Mouse (Mus musculus) CH12.LX (cell line): Measurements from ENCODE around the gene Wdr63. TPM values are rescaled to one million over a fixed set of nuclear protein-coding genes. Genes with fewer than 3 reads are reported as not detected.

ENCODE experiments used
- DNase-seq: peaks from one replicate; pipeline ENCODE4 v3.0.0-alpha.2; 2013; ENCODE audit errors: extremely low read depth
- H3K27ac ChIP-seq: 2 replicates; pipeline ENCODE4 v1.5.1; 2012; ENCODE audit warnings: low read depth, mild to moderate bottlenecking, control low read depth, moderate library complexity; ENCODE audit not compliant: insufficient read depth
- H3K27me3 ChIP-seq: replicated peaks from 2 replicates; pipeline ENCODE3; 2012; ENCODE audit warnings: inconsistent platforms
- H3K36me3 ChIP-seq, 2 experiments: replicated peaks in 1 of 2; 2 replicates each; pipeline versions ENCODE3 to v1.6.1; 2012; ENCODE audit warnings: inconsistent platforms in 1 of 2, low read length in 1 of 2, mild to moderate bottlenecking in 1 of 2, mixed read lengths in 1 of 2, moderate library complexity in 1 of 2; ENCODE audit not compliant: control insufficient read depth in 1 of 2, insufficient read depth in 1 of 2
- H3K4me1 ChIP-seq, 2 experiments: 2 replicates each; pipeline ENCODE4 v1.6.1; 2012; ENCODE audit warnings: inconsistent platforms in 1 of 2, moderate library complexity in 1 of 2; ENCODE audit not compliant: insufficient read depth in 2 of 2, control insufficient read depth in 1 of 2
- H3K4me2 ChIP-seq: 2 replicates; pipeline ENCODE4 v1.6.1; 2012; ENCODE audit warnings: low read depth, mild to moderate bottlenecking, control low read depth; ENCODE audit not compliant: poor library complexity, insufficient read depth, severe bottlenecking
- H3K4me3 ChIP-seq, 3 experiments: fragments of 150-350 bp in 1 of 3; sonication (generic) in 1 of 3; replicated peaks in 1 of 3; 2 replicates each; pipeline versions ENCODE3 to v1.5.1; 2011 to 2012; ENCODE audit warnings: low read depth in 2 of 3, low read length in 2 of 3, mild to moderate bottlenecking in 2 of 3, moderate library complexity in 2 of 3, control low read depth in 1 of 3, improper control_type of control experiment in 1 of 3, inconsistent platforms in 1 of 3, mixed read lengths in 1 of 3; ENCODE audit not compliant: poor library complexity in 1 of 3
- H3K79me2 ChIP-seq: replicated peaks from 2 replicates; pipeline ENCODE4 v1.6.1; 2012; ENCODE audit warnings: mild to moderate bottlenecking, moderate library complexity; ENCODE audit not compliant: control insufficient read depth, poor library complexity, insufficient read depth, severe bottlenecking; ENCODE audit errors: extremely low read depth
- H3K9ac ChIP-seq: 2 replicates; pipeline ENCODE4 v1.6.1; 2012; ENCODE audit warnings: low read depth, mild to moderate bottlenecking, control low read depth, moderate library complexity; ENCODE audit not compliant: insufficient read depth
- H3K9me3 ChIP-seq: replicated peaks from 2 replicates; pipeline ENCODE3; 2012; ENCODE audit warnings: low read length, inconsistent platforms, mixed read lengths
- BHLHE40 ChIP-seq: IDR thresholded peaks from 2 replicates; pipeline ENCODE4 v1.6.1; 2011; ENCODE audit warnings: mild to moderate bottlenecking, low read depth, low read length, improper control_type of control experiment
- CHD1 ChIP-seq: IDR thresholded peaks from 2 replicates; pipeline ENCODE4 v1.6.1; 2012; ENCODE audit warnings: low read depth, low read length, improper control_type of control experiment, inconsistent platforms
- CHD2 ChIP-seq: IDR thresholded peaks from 2 replicates; pipeline ENCODE4 v1.6.1; 2011; ENCODE audit warnings: low read length, improper control_type of control experiment
- E2F4 ChIP-seq: IDR thresholded peaks from 2 replicates; pipeline ENCODE4 v1.6.1; 2011; ENCODE audit warnings: low read depth, low read length, improper control_type of control experiment; ENCODE audit not compliant: insufficient replicate concordance
- ELF1 ChIP-seq: IDR thresholded peaks from 2 replicates; pipeline ENCODE4 v1.6.1; 2014; ENCODE audit warnings: low read depth, mild to moderate bottlenecking, inconsistent platforms, low read length, improper control_type of control experiment
- EP300 ChIP-seq: IDR thresholded peaks from 2 replicates; pipeline ENCODE4 v1.6.1; 2011; ENCODE audit warnings: low read length, improper control_type of control experiment
- ETS1 ChIP-seq: conservative IDR thresholded peaks from 2 replicates; pipeline ENCODE4 v1.6.1; 2012; ENCODE audit warnings: low read depth, mild to moderate bottlenecking, inconsistent platforms, low read length, improper control_type of control experiment, moderate library complexity
- GABPA ChIP-seq: IDR thresholded peaks from 2 replicates; pipeline ENCODE4 v1.6.1; 2012; ENCODE audit warnings: low read depth, low read length, improper control_type of control experiment, inconsistent platforms; ENCODE audit not compliant: insufficient replicate concordance
- HCFC1 ChIP-seq: IDR thresholded peaks from 2 replicates; pipeline ENCODE4 v1.6.1; 2012; ENCODE audit warnings: low read depth, mild to moderate bottlenecking, inconsistent platforms, low read length, improper control_type of control experiment
- IRF4 ChIP-seq: IDR thresholded peaks from 2 replicates; pipeline ENCODE4 v1.6.1; 2014; ENCODE audit warnings: low read depth, mild to moderate bottlenecking, inconsistent platforms, low read length, improper control_type of control experiment
- JUN ChIP-seq: IDR thresholded peaks from 2 replicates; pipeline ENCODE4 v1.6.1; 2011; ENCODE audit warnings: low read depth, mild to moderate bottlenecking, low read length, improper control_type of control experiment, moderate library complexity; ENCODE audit not compliant: insufficient read depth
- MAZ ChIP-seq: IDR thresholded peaks from 2 replicates; pipeline ENCODE4 v1.6.1; 2012; ENCODE audit warnings: low read depth, mild to moderate bottlenecking, inconsistent platforms, low read length, improper control_type of control experiment, moderate library complexity
- MEF2A ChIP-seq: IDR thresholded peaks from 2 replicates; pipeline ENCODE4 v1.6.1; 2014; ENCODE audit warnings: low read depth, mild to moderate bottlenecking, inconsistent platforms, low read length, improper control_type of control experiment, borderline replicate concordance
- MXI1 ChIP-seq: IDR thresholded peaks from 2 replicates; pipeline ENCODE4 v1.6.1; 2011; ENCODE audit warnings: mild to moderate bottlenecking, low read depth, low read length, improper control_type of control experiment
- NELFE ChIP-seq: IDR thresholded peaks from 2 replicates; pipeline ENCODE4 v1.6.1; 2011; ENCODE audit warnings: low read depth, low read length, improper control_type of control experiment
- NRF1 ChIP-seq: IDR thresholded peaks from 2 replicates; pipeline ENCODE4 v1.6.1; 2014; ENCODE audit warnings: low read depth, mild to moderate bottlenecking, inconsistent platforms, low read length, improper control_type of control experiment, moderate library complexity
- PAX5 ChIP-seq: IDR thresholded peaks from 2 replicates; pipeline ENCODE4 v1.6.1; 2012; ENCODE audit warnings: low read length, inconsistent platforms, mixed read lengths
- POLR2A ChIP-seq: IDR thresholded peaks from 2 replicates; pipeline ENCODE4 v1.6.1; 2011; ENCODE audit warnings: low read depth, mild to moderate bottlenecking, improper control_type of control experiment, low read length
- POLR2AphosphoS2 ChIP-seq: IDR thresholded peaks from 2 replicates; pipeline ENCODE4 v1.6.1; 2011; ENCODE audit warnings: low read depth, low read length, improper control_type of control experiment
- RAD21 ChIP-seq: IDR thresholded peaks from 2 replicates; pipeline ENCODE4 v1.6.1; 2011; ENCODE audit warnings: low read depth, mild to moderate bottlenecking, low read length, improper control_type of control experiment, moderate library complexity
- RCOR1 ChIP-seq: conservative IDR thresholded peaks from 2 replicates; pipeline ENCODE4 v1.6.1; 2012; ENCODE audit warnings: low read depth, mild to moderate bottlenecking, inconsistent platforms, low read length, improper control_type of control experiment
- SMC3 ChIP-seq: IDR thresholded peaks from 2 replicates; pipeline ENCODE4 v1.6.1; 2011; ENCODE audit warnings: low read depth, low read length, improper control_type of control experiment
- TBP ChIP-seq: conservative IDR thresholded peaks from 2 replicates; pipeline ENCODE4 v1.6.1; 2011; ENCODE audit warnings: low read depth, low read length, improper control_type of control experiment
- UBTF ChIP-seq: IDR thresholded peaks from 2 replicates; pipeline ENCODE4 v1.6.1; 2012; ENCODE audit warnings: low read depth, mild to moderate bottlenecking, inconsistent platforms, low read length, improper control_type of control experiment, moderate library complexity
- USF1 ChIP-seq: IDR thresholded peaks from 2 replicates; pipeline ENCODE4 v1.6.1; 2014; ENCODE audit warnings: low read depth, mild to moderate bottlenecking, inconsistent platforms, low read length, improper control_type of control experiment
- ZC3H11A ChIP-seq: IDR thresholded peaks from 2 replicates; pipeline ENCODE4 v1.6.1; 2012; ENCODE audit warnings: low read depth, mild to moderate bottlenecking, inconsistent platforms, low read length, improper control_type of control experiment
- ZMIZ1 ChIP-seq: IDR thresholded peaks from 2 replicates; pipeline ENCODE4 v1.6.1; 2012; ENCODE audit warnings: low read depth, mild to moderate bottlenecking, inconsistent platforms, low read length, improper control_type of control experiment
- ZNF384 ChIP-seq: IDR thresholded peaks from 2 replicates; pipeline ENCODE4 v1.6.1; 2012; ENCODE audit warnings: low read depth, low read length, improper control_type of control experiment, inconsistent platforms
- dilution Hi-C: fragments of 300-500 bp; cut with MboI; formaldehyde crosslinking; loops from 2 replicates; pipeline ENCODE4 v1.14.3; 2020; ENCODE audit warnings: low sequenced_read_pairs; ENCODE audit not compliant: extremely low pct_unique_long_range_greater_than_20kb, extremely low pct_ligation_motif_present
- in situ Hi-C: fragments of 300-500 bp; cut with MboI; formaldehyde crosslinking; loops from 3 replicates; pipeline ENCODE4 v1.14.3; 2019; ENCODE audit warnings: low sequenced_read_pairs, low pct_ligation_motif_present, low pct_unique_long_range_greater_than_20kb, mixed read lengths
- polyA plus RNA-seq: library from polyadenylated mRNA; unstranded; fragments of >175 nt; gene quantifications from 2 replicates; pipeline ENCODE4 v1.2.1, GENCODE M21; 2012; ENCODE audit warnings: low read depth; ENCODE audit not compliant: insufficient read length
- total RNA-seq, 2 experiments: library from RNA; depleted of rRNA; stranded (reverse); fragments of 300-350 nt in 1 of 2; fragments of >200 nt in 1 of 2; gene quantifications; 2 replicates each; pipeline ENCODE4 v1.2.3; 2012 to 2014

Wdr63 gene
- total and polyA plus RNA-seq, 3 experiments, result not detected

DNA sequence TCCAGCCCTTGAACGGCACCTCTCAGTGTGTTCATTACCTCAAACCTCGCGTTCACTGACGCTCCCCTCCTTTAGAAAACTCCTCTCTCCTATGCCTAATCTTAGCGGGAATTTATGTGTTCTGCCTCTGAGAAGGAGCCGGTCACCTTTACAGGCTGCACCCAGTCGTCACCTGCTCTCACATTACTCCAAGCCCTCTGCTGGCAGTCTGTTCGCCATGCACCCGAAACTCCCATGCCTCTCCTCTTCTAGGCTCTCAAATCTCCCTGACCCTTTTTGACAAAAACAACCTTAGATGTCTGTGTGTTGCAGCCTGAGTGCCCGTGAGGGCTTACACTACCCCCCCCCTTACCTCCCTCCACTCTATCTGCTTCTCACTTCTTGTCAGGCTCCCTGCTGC, 28.5 kb upstream of the Wdr63 start (continued):
- TF ChIP-seq RAD21, result peak; percentile 71
- TF ChIP-seq NRF1, result no peak
- no peak for TF ChIP-seq MAZ
- peak; percentile 35; the same call in 1 of the 2 replicates for TF ChIP-seq ZC3H11A
- TF ChIP-seq TBP, result no peak
- no peak for TF ChIP-seq EP300
- TF ChIP-seq GABPA, result no peak
- TF ChIP-seq MXI1, result no peak
- TF ChIP-seq, all 38 proteins: peak for 14

DNA sequence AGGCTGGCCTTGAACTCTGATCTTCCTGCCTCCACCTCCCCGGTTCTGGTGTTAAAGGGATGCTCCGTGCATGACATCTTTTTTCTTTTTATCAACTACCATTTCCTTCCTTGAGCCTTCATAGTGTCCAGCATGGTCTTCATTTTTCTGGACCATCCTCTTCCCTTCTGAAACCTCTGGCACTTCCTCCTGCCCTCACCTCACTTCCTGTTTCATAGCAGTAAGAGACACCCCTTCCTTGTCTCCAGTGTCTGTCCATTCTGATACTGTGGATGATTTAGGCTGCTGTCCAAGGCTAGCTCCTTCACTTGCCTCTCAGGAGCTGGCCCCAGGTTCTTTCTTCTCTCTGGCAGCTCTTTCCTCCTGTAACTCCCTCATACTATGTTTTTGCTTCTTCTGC, 27.5 kb upstream of the Wdr63 start:
- H3K4me2 ChIP-seq, result peak overlapping the region; percentile 33; the same call in 1 of the 2 replicates
- in situ Hi-C loops (loop anchor here (5.0 kb wide), 1 partner anchor 42 kb away; no protein-coding TSS in a partner anchor), dilution Hi-C loops (no loop called here)
- DNase-seq, result peak; percentile 22
- H3K9me3 ChIP-seq, result peaks cover 12% of the 10 kb centered on the region
- peaks cover 17 to 38% of the 10 kb centered on the region in 2 experiments for H3K4me1 ChIP-seq
- H3K27ac ChIP-seq, result peak overlapping the region; percentile 27; the same call in 1 of the 2 replicates
- TF ChIP-seq ZMIZ1 (no peak), IRF4 (peak; percentile 39; the same call in 1 of the 2 replicates), GABPA (no peak), HCFC1 (peak; percentile 9; the same call in 1 of the 2 replicates), CHD1 (no peak), ELF1 (peak; percentile 71)
- no peak overlapping the region for H3K4me3 ChIP-seq
- no peak overlapping the region for H3K9ac ChIP-seq
- H3K79me2 ChIP-seq, result no peaks in the 10 kb centered on the region
- no peaks in the 10 kb centered on the region for H3K27me3 ChIP-seq
- H3K36me3 ChIP-seq, result peaks cover 4 to 19% of the 10 kb centered on the region in 2 experiments

DNA sequence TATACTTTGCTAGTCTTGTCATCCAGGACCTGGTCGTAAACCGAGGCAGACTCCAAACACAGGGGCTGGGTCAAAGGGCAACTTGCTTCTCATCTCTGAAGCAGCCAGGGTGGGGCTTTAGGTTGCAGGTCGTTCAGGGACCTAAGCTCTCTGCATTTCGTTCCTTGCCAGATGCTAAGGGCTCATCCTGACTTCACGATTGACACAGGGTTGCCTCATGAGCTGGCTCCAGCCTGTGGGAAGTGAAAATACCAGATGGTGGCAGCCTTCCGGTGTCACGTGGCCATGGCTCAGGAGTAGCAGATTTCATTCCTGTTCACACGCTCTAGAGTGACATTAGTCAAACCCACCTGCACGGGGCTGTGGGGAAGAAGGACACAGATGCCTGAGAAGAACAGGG, 26.9 kb upstream of the Wdr63 start:
- peaks cover 12% of the 10 kb centered on the region for H3K9me3 ChIP-seq
- dilution Hi-C loops (no loop called here), in situ Hi-C loops (loop anchor here (5.0 kb wide), 1 partner anchor 42 kb away; no protein-coding TSS in a partner anchor)
- no peaks in the 10 kb centered on the region for H3K79me2 ChIP-seq
- DNase-seq, result peak; percentile 98
- H3K4me2 ChIP-seq, result peak overlapping the region; percentile 46; the same call in 1 of the 2 replicates
- peaks cover 4 to 21% of the 10 kb centered on the region in 2 experiments for H3K36me3 ChIP-seq
- H3K27me3 ChIP-seq, result no peaks in the 10 kb centered on the region
- peak overlapping the region; percentile 74 for H3K27ac ChIP-seq
- peak overlapping the region; percentile 10; the same call in 1 of the 2 replicates for H3K9ac ChIP-seq
- H3K4me1 ChIP-seq, result peaks cover 17 to 44% of the 10 kb centered on the region in 2 experiments
- H3K4me3 ChIP-seq, result no peak overlapping the region
- TF ChIP-seq BHLHE40, result peak; percentile 100
- TF ChIP-seq NRF1, result peak; percentile 36; the same call in 1 of the 2 replicates
- peak; percentile 52 for TF ChIP-seq POLR2A
- no peak for TF ChIP-seq PAX5
- 0 out of 2 replicates have a peak, but pooled peaks have one; percentile 29 for TF ChIP-seq TBP
- peak; percentile 33; the same call in 1 of the 2 replicates for TF ChIP-seq HCFC1
- TF ChIP-seq CHD1, result no peak
- peak; percentile 96 for TF ChIP-seq USF1
- no peak for TF ChIP-seq GABPA
- peak; percentile 68; the same call in 1 of the 2 replicates for TF ChIP-seq NELFE
- peak; percentile 83 for TF ChIP-seq CHD2
- TF ChIP-seq POLR2AphosphoS2, result no peak
- TF ChIP-seq UBTF, result no peak
- TF ChIP-seq ZNF384, result peak; percentile 62
- peak; percentile 65; the same call in 1 of the 2 replicates for TF ChIP-seq JUN
- TF ChIP-seq MAZ, result peak; percentile 81; the same call in 1 of the 2 replicates
- TF ChIP-seq RCOR1, result peak; percentile 95
- TF ChIP-seq RAD21, result peak; percentile 13
- peak; percentile 99 for TF ChIP-seq ETS1
- TF ChIP-seq E2F4, result peak; percentile 30; the same call in 1 of the 2 replicates
- peak; percentile 55; the same call in 1 of the 2 replicates for TF ChIP-seq ZMIZ1
- peak; percentile 90 for TF ChIP-seq MEF2A
- peak; percentile 51 for TF ChIP-seq SMC3
